Mouse (Mus musculus) E14TG2a.4 (cell line): Measurements from ENCODE around the gene Scg3.
"Not testable (repeated sequence)": the region's sequence is repeated elsewhere in the genome, so short reads cannot be mapped to it uniquely, and the experiment has no call there.

Experiments
- H3K27me3 ChIP-seq: 2 replicates; pipeline ENCODE4 v1.6.1; 2014; ENCODE audit warnings: low read length, control low read depth; ENCODE audit not compliant: insufficient read depth
- H3K36me3 ChIP-seq: 2 replicates; pipeline ENCODE4 v1.6.1; 2014; ENCODE audit warnings: low read length, control low read depth; ENCODE audit not compliant: insufficient read depth
- H3K4me1 ChIP-seq: replicated peaks from 2 replicates; pipeline ENCODE4 v1.6.1; 2014; ENCODE audit warnings: low read depth, low read length, control low read depth
- H3K4me3 ChIP-seq: replicated peaks from 2 replicates; pipeline ENCODE4 v1.5.1; 2014; ENCODE audit warnings: mild to moderate bottlenecking, low read length
- H3K9me3 ChIP-seq: 2 replicates; pipeline ENCODE4 v1.6.1; 2014; ENCODE audit warnings: low read length, control low read depth
- CTCF ChIP-seq: conservative IDR thresholded peaks from 2 replicates; pipeline ENCODE4 v1.5.1; 2014; ENCODE audit warnings: low read length
- NANOG ChIP-seq: IDR thresholded peaks from 2 replicates; pipeline ENCODE4 v1.6.1; 2014; ENCODE audit warnings: borderline replicate concordance, low read length, mixed read lengths
- POU5F1 ChIP-seq: IDR thresholded peaks from 2 replicates; pipeline ENCODE4 v1.6.1; 2014; ENCODE audit warnings: low read length, borderline replicate concordance

Gene Scg3

DNA sequence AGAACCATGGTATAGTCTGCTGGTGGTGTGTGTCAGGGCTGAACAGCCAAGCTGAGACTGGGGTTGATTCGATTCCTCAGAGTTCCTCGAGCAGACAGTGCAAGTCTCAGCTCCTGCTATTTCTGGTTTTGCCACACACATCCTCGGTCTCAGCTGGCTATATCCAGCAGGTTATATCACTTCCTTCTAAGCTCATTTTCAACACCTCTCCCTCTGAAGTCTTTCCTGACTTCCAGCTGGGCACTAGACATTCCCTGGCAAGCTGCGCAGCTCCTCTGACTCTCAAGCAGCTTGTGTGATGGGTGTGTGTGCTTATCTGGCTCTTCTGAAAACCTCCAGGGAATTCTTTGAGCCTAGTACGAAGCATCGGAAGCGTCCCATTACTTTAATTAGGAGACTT is 7.6 kb downstream of the Scg3 start:
- TF ChIP-seq CTCF = no peak
- TF ChIP-seq NANOG = no peak
- TF ChIP-seq POU5F1 = no peak
- Histone ChIP-seq H3K36me3 (no peaks in the 10 kb centered on the region), H3K9me3 (no peaks in the 10 kb centered on the region), H3K4me3 (no peak overlapping the region), H3K4me1 (no peaks in the 10 kb centered on the region), H3K27me3 (no peaks in the 10 kb centered on the region)

- Histone ChIP-seq H3K4me3 (no peak overlapping the region), H3K4me1 (no peaks in the 10 kb centered on the region), H3K36me3 (no peaks in the 10 kb centered on the region), H3K9me3 (no peaks in the 10 kb centered on the region), H3K27me3 (no peaks in the 10 kb centered on the region)
- TF ChIP-seq NANOG = no peak
- no peak for TF ChIP-seq POU5F1
- TF ChIP-seq CTCF = no peak
Measured at GRCm38 (mm10) chr9:75672769-75673168, 11.1 kb downstream of the Scg3 start.

GRCm38 (mm10) chr9:75666612-75667011 is 17.2 kb downstream of the Scg3 start:
- H3K36me3 ChIP-seq = no peaks in the 10 kb centered on the region
- TF ChIP-seq CTCF = no peak
- TF ChIP-seq NANOG = no peak
- no peak for TF ChIP-seq POU5F1

GRCm38 (mm10) chr9:75665364-75665763 is 18.5 kb downstream of the Scg3 start:
- Histone ChIP-seq H3K4me1 (no peaks in the 10 kb centered on the region), H3K9me3 (no peaks in the 10 kb centered on the region), H3K4me3 (no peak overlapping the region), H3K27me3 (no peaks in the 10 kb centered on the region), H3K36me3 (no peaks in the 10 kb centered on the region)
- TF ChIP-seq POU5F1 = no peak
- no peak for TF ChIP-seq CTCF
- TF ChIP-seq NANOG = no peak

More at GRCm38 (mm10) chr9:75666612-75667011, 17.2 kb downstream of the Scg3 start:
- H3K9me3 ChIP-seq = no peaks in the 10 kb centered on the region
- no peaks in the 10 kb centered on the region for H3K4me1 ChIP-seq
- no peak overlapping the region for H3K4me3 ChIP-seq
- H3K27me3 ChIP-seq = no peaks in the 10 kb centered on the region

GRCm38 (mm10) chr9:75660917-75661316 is 22.9 kb downstream of the Scg3 start:
- Histone ChIP-seq H3K36me3 (no peaks in the 10 kb centered on the region), H3K27me3 (no peaks in the 10 kb centered on the region), H3K9me3 (no peaks in the 10 kb centered on the region), H3K4me3 (no peak overlapping the region), H3K4me1 (no peaks in the 10 kb centered on the region)
- TF ChIP-seq POU5F1 (no peak), NANOG (no peak), CTCF (no peak)

DNA sequence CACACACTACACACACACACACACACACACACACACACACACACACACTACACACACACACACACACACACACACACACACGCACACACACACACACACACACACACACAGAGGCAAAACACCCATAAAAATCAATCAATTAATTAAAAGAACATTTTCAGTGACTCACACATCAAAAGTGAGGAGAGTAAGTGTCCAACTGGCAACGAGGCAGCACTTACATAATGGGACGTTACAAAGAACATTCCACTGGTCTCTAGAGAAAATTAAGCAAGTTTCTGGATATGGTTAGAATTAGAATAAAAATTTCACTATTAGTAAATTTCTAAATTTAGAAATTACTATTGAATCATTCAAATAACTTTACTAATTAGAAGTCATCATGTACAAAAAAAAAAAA is 27.4 kb downstream of the Scg3 start:
- H3K27me3 ChIP-seq, H3K9me3 ChIP-seq, H3K4me1 ChIP-seq, H3K4me3 ChIP-seq, H3K36me3 ChIP-seq: not testable (repeated sequence)

- no peaks in the 10 kb centered on the region for H3K36me3 ChIP-seq
- no peak overlapping the region for H3K4me3 ChIP-seq
- no peaks in the 10 kb centered on the region for H3K27me3 ChIP-seq
- no peak for TF ChIP-seq POU5F1
- TF ChIP-seq CTCF = no peak
- TF ChIP-seq NANOG = no peak
- H3K4me1 ChIP-seq = no peaks in the 10 kb centered on the region
- H3K9me3 ChIP-seq = no peaks in the 10 kb centered on the region
Measured at GRCm38 (mm10) chr9:75653981-75654911, 29.6 kb downstream of the Scg3 start.

- H3K36me3 ChIP-seq = no peaks in the 10 kb centered on the region
- no peaks in the 10 kb centered on the region for H3K27me3 ChIP-seq
- no peak for TF ChIP-seq POU5F1
- TF ChIP-seq CTCF = no peak
- no peak for TF ChIP-seq NANOG
- no peak overlapping the region for H3K4me3 ChIP-seq
- no peaks in the 10 kb centered on the region for H3K9me3 ChIP-seq
- peaks cover 7% of the 10 kb centered on the region for H3K4me1 ChIP-seq
Measured at GRCm38 (mm10) chr9:75645405-75645804, 38.5 kb downstream of the Scg3 start.

DNA sequence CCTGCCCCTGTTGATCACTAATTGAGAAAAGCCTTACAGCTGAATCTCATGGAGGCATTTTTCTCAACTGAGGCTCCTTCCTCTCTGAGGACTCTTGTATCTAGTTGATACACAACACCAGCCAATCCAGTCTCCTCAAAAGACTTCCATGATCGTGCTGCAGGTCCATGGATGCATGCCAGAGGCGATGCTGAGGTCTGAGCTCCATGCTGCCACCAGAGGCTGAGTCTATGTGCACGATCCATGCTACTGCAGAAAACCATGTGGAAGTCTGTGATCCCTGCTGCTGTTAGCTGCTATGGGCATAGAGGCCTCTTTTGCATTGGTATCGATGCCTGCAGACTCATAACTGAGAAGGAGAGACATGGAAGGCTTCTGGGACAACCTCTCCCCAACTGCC is 49.6 kb downstream of the Scg3 start:
- TF ChIP-seq CTCF (no peak), NANOG (no peak), POU5F1 (no peak)
- H3K36me3 ChIP-seq = no peaks in the 10 kb centered on the region
- no peaks in the 10 kb centered on the region for H3K9me3 ChIP-seq
- H3K4me3 ChIP-seq = no peak overlapping the region
- H3K4me1 ChIP-seq = no peaks in the 10 kb centered on the region
- H3K27me3 ChIP-seq = no peaks in the 10 kb centered on the region
